Mouse (Mus musculus): ENCODE results near the gene Gm379.

The Gm379 gene

DNA sequence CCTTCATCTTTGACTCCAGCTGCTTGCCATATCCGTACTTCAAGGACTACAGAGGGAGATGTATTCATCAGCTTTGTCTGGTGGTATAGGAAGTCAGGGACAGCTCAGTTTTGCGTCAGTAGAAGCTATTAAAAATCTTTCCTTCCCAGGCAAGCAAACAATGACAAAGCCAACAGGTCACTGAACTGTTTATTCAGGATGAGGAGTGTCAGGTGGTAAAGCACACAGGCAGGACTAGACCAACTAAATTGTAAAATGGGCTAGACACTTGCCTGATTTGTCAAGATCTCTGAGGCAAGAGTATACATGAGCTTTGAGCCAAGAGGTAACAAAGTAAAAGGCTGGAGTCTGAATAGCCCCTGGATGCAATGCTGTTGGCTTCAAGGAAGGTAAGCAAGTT, at the start of gene Gm379:
Gm379 (minus strand) TSS at position 7 of the 400 bp plus-strand sequence.
- DNase-seq (ENCODE audit: low read depth, low spot score): no peak

DNA sequence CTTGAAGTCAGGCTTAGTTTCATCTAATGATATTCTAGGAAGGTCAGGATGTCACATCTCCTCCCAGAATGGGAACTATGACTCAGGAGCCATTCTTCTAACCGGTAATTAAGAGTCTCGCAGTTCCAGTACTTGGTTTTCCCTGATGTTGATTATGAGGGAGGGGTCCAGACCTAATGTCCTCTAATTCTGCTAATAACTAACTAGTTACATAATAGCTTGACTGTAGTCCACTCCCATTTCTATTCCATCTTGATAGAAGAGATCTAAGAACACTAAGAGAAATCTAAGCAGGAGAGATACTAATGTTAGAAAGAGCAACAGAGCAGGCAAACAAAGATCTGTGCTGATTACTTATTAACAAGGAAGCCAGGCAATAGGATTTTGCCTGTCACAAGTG, 39.6 kb upstream of the Gm379 start:
- no peak for DNase-seq (ENCODE audit: low read depth, low spot score)

GRCm38 (mm10) chrX:108668868-108669267, 4.2 kb upstream of the Gm379 start:
- no peak for DNase-seq (ENCODE audit: low read depth, low spot score)

DNA sequence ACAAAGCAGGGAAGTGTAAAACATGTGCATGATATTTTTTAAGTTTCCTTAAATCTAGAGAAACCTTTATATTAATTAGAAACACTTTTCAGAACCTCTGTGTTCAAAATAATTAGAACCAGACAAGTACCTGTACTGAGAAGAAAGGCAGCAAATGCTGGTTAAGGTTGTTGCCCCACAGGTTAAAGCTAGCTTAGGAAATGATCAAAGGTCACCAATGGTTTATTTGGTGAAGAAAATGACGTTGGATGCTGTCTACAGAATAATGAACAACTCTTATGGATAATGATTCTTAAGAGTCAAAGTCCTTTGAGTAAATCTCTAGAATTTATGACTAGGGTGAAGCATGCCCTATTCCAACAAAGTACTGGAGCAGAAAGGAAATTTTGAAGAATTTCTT, 42.7 kb downstream of the Gm379 start:
- no peak for DNase-seq (ENCODE audit: low read depth, low spot score)

GRCm38 (mm10) chrX:108620886-108621285, 43.8 kb downstream of the Gm379 start:
- DNase-seq (ENCODE audit: low read depth, low spot score): no peak

All from A20 (cell line).